Mouse (Mus musculus) inflammation-experienced regulatory T-cells (primary cell): ENCODE measurements around the gene Mrps26. TPM values are rescaled to one million over a fixed set of nuclear protein-coding genes. Genes with fewer than 3 reads are reported as not detected.

Experiments
- polyA plus RNA-seq, 2 experiments: library from polyadenylated mRNA; unstranded; fragments of 100-300 nt; shearing (Covaris generic); gene quantifications; one replicate each; pipeline ENCODE4 v1.2.1; 2017

The Mrps26 gene
- polyA plus RNA-seq, result 100 to 1,000 TPM; 108 to 124 TPM

GRCm38 (mm10) chr2:130563212-130564055 lies at the start of gene Mrps26:
Gene Mrps26, plus strand, starts transcription at chr2:130563742.

GRCm38 (mm10) chr2:130575873-130576272 lies 12.3 kb downstream of the Mrps26 start, which contains the start of gene Oxt:
Gene Oxt, plus strand, starts transcription at chr2:130576173.

GRCm38 (mm10) chr2:130582552-130582951 lies 19.0 kb downstream of the Mrps26 start, which contains the start of gene Avp:
Gene Avp, minus strand, starts transcription at chr2:130582554.

Other genes with a start within 250 kb of the Mrps26 start
- gene Cpxm1, start 166.2 kb upstream of the Mrps26 start, polyA plus RNA-seq, result 1 to 10 TPM in 1 of 2 experiments, under 1 TPM in 1; 0.43 to 3.3 TPM
- gene Gm28372, start 158.5 kb upstream of the Mrps26 start, polyA plus RNA-seq, result not detected
- gene 1700020A23Rik, start 158.5 kb upstream of the Mrps26 start, polyA plus RNA-seq, result 1 to 10 TPM in 1 of 2 experiments, under 1 TPM in 1; 0.37 to 1.1 TPM
- not detected for gene Tmem239, start 157.3 kb upstream of the Mrps26 start, polyA plus RNA-seq
- gene Vps16, start 139.4 kb upstream of the Mrps26 start, polyA plus RNA-seq, result 100 to 1,000 TPM; 223 to 274 TPM
- gene Pced1a, start 139.0 kb upstream of the Mrps26 start, polyA plus RNA-seq, result 10 to 100 TPM; 14.8 to 18.5 TPM
- gene Ptpra, start 113.5 kb upstream of the Mrps26 start, polyA plus RNA-seq, result 100 to 1,000 TPM; 169 to 209 TPM
- 1 to 10 TPM in 1 of 2 experiments, under 1 TPM in 1; 0.61 to 3.0 TPM for gene Oxt, start 12.4 kb downstream of the Mrps26 start, polyA plus RNA-seq
- gene Avp, start 18.8 kb downstream of the Mrps26 start, polyA plus RNA-seq, result not detected
- 10 to 100 TPM; 14.5 to 19.7 TPM for gene Fastkd5, start 66.3 kb downstream of the Mrps26 start, polyA plus RNA-seq
- gene Ubox5, start 66.3 kb downstream of the Mrps26 start, polyA plus RNA-seq, result 10 to 100 TPM in 1 of 2 experiments, 1 to 10 TPM in 1; 9.7 to 16.8 TPM
- gene Lzts3, start 79.1 kb downstream of the Mrps26 start, polyA plus RNA-seq, result 1 to 10 TPM in 1 of 2 experiments, under 1 TPM in 1; 0.66 to 1.9 TPM
- 100 to 1,000 TPM; 141 to 159 TPM for gene Ddrgk1, start 100.9 kb downstream of the Mrps26 start, polyA plus RNA-seq
- gene Itpa, start 103.9 kb downstream of the Mrps26 start, polyA plus RNA-seq, result 10 to 100 TPM; 40.0 to 41.0 TPM
- under 1 TPM; 0.08 to 0.48 TPM for gene Slc4a11, start 133.8 kb downstream of the Mrps26 start, polyA plus RNA-seq